Mouse (Mus musculus) MEL (cell line): ENCODE measurements around the gene Acer1. TPM values are rescaled to one million over a fixed set of nuclear protein-coding genes. Genes with fewer than 3 reads are reported as not detected.

ENCODE experiments used
- DNase-seq: peaks from one replicate; pipeline ENCODE4 v3.0.0; 2011; ENCODE audit warnings: low read depth, low spot score
- H3K27ac ChIP-seq: 2 replicates; pipeline ENCODE4 v1.5.1; 2012; ENCODE audit warnings: low read depth, mild to moderate bottlenecking, control low read depth, low read length, moderate library complexity; ENCODE audit not compliant: control insufficient read depth
- H3K27me3 ChIP-seq, 2 experiments: fragments of 150-350 bp in 1 of 2; sonication (generic) in 1 of 2; 2 replicates each; pipeline ENCODE4 v1.6.1; 2012; ENCODE audit warnings: low read length in 2 of 2, mild to moderate bottlenecking in 2 of 2, improper control_type of control experiment in 1 of 2, moderate library complexity in 1 of 2; ENCODE audit not compliant: insufficient read depth in 2 of 2, control insufficient read depth in 1 of 2
- H3K36me3 ChIP-seq, 2 experiments: 2 replicates each; pipeline ENCODE4 v1.6.1; 2012 to 2014; ENCODE audit warnings: low read length in 2 of 2, improper control_type of control experiment in 1 of 2, inconsistent platforms in 1 of 2, mild to moderate bottlenecking in 1 of 2; ENCODE audit not compliant: insufficient read depth in 2 of 2, control insufficient read depth in 1 of 2
- H3K4me1 ChIP-seq, 2 experiments: fragments of 150-350 bp in 1 of 2; sonication (generic) in 1 of 2; 2 replicates each; pipeline ENCODE4 v1.6.1; 2012; ENCODE audit warnings: low read length in 2 of 2, improper control_type of control experiment in 1 of 2, mild to moderate bottlenecking in 1 of 2; ENCODE audit not compliant: insufficient read depth in 2 of 2, control insufficient read depth in 1 of 2
- H3K4me3 ChIP-seq, 2 experiments: fragments of 150-350 bp in 1 of 2; sonication (generic) in 1 of 2; 2 replicates each; pipeline ENCODE4 v1.5.1; 2012; ENCODE audit warnings: low read depth in 2 of 2, low read length in 2 of 2, mild to moderate bottlenecking in 2 of 2, moderate library complexity in 2 of 2, control low read depth in 1 of 2, improper control_type of control experiment in 1 of 2; ENCODE audit not compliant: control insufficient read depth in 1 of 2, insufficient read depth in 1 of 2
- H3K79me2 ChIP-seq: 2 replicates; pipeline ENCODE4 v1.6.1; 2012; ENCODE audit warnings: mild to moderate bottlenecking, low read length, moderate library complexity; ENCODE audit not compliant: control insufficient read depth, poor library complexity, insufficient read depth
- H3K9ac ChIP-seq: 2 replicates; pipeline ENCODE4 v1.6.1; 2012; ENCODE audit warnings: low read depth, mild to moderate bottlenecking, control low read depth, low read length, moderate library complexity; ENCODE audit not compliant: control insufficient read depth, poor library complexity, severe bottlenecking
- H3K9me3 ChIP-seq: fragments of 150-350 bp; sonication (generic); replicated peaks from 2 replicates; pipeline ENCODE4 v1.6.1; 2012; ENCODE audit warnings: mild to moderate bottlenecking, low read length, improper control_type of control experiment, moderate library complexity; ENCODE audit not compliant: insufficient read depth
- BHLHE40 ChIP-seq: IDR thresholded peaks from 2 replicates; pipeline ENCODE4 v1.6.1; 2012; ENCODE audit warnings: low read depth, mild to moderate bottlenecking, inconsistent platforms, low read length, improper control_type of control experiment, borderline replicate concordance
- CHD1 ChIP-seq: IDR thresholded peaks from 2 replicates; pipeline ENCODE4 v1.6.1; 2012; ENCODE audit warnings: low read depth, mild to moderate bottlenecking, inconsistent platforms, low read length, improper control_type of control experiment
- E2F4 ChIP-seq: IDR thresholded peaks from 2 replicates; pipeline ENCODE4 v1.6.1; 2011; ENCODE audit warnings: low read depth, low read length, improper control_type of control experiment, borderline replicate concordance
- ELF1 ChIP-seq: IDR thresholded peaks from 2 replicates; pipeline ENCODE4 v1.6.1; 2014; ENCODE audit warnings: low read depth, mild to moderate bottlenecking, inconsistent platforms, low read length, improper control_type of control experiment, moderate library complexity
- ETS1 ChIP-seq: IDR thresholded peaks from 2 replicates; pipeline ENCODE4 v1.6.1; 2012; ENCODE audit warnings: low read depth, mild to moderate bottlenecking, inconsistent platforms, low read length, improper control_type of control experiment, moderate library complexity
- MAFK ChIP-seq: IDR thresholded peaks from 2 replicates; pipeline ENCODE4 v1.6.1; 2011; ENCODE audit warnings: low read depth, mild to moderate bottlenecking, low read length, improper control_type of control experiment, borderline replicate concordance
- MAZ ChIP-seq: IDR thresholded peaks from 2 replicates; pipeline ENCODE4 v1.6.1; 2012; ENCODE audit warnings: low read depth, mild to moderate bottlenecking, inconsistent platforms, low read length, improper control_type of control experiment
- NRF1 ChIP-seq: IDR thresholded peaks from 2 replicates; pipeline ENCODE4 v1.6.1; 2014; ENCODE audit warnings: low read depth, mild to moderate bottlenecking, inconsistent platforms, low read length, improper control_type of control experiment, moderate library complexity; ENCODE audit not compliant: poor library complexity, insufficient read depth, severe bottlenecking
- POLR2AphosphoS2 ChIP-seq: IDR thresholded peaks from 2 replicates; pipeline ENCODE4 v1.6.1; 2011; ENCODE audit warnings: low read length, improper control_type of control experiment
- POLR2AphosphoS5 ChIP-seq: IDR thresholded peaks from 2 replicates; pipeline ENCODE4 v1.6.1; 2012; ENCODE audit warnings: low read depth, borderline replicate concordance, mild to moderate bottlenecking, inconsistent platforms, low read length, moderate library complexity, mixed read lengths
- USF2 ChIP-seq, 2 experiments: IDR thresholded peaks; 2 replicates each; pipeline ENCODE4 v1.6.1; 2011 to 2012; ENCODE audit warnings: improper control_type of control experiment in 2 of 2, low read length in 2 of 2, borderline replicate concordance in 1 of 2, inconsistent platforms in 1 of 2, low read depth in 1 of 2, mild to moderate bottlenecking in 1 of 2; ENCODE audit not compliant: insufficient read depth in 1 of 2
- ZC3H11A ChIP-seq: IDR thresholded peaks from 2 replicates; pipeline ENCODE4 v1.6.1; 2012; ENCODE audit warnings: low read depth, mild to moderate bottlenecking, inconsistent platforms, low read length, improper control_type of control experiment
- polyA plus RNA-seq, 2 experiments: library from polyadenylated mRNA; stranded (reverse) in 1 of 2; unstranded in 1 of 2; fragments of >175 nt in 1 of 2; fragments of >200 nt in 1 of 2; gene quantifications; 2 replicates each; pipeline versions ENCODE4 v1.2.1 to v1.2.4; 2012; ENCODE audit warnings: low replicate concordance in 2 of 2, low read depth in 1 of 2; ENCODE audit not compliant: insufficient read length in 2 of 2, insufficient read depth in 1 of 2, missing spikeins in 1 of 2
- total RNA-seq: library from RNA; depleted of rRNA; stranded (reverse); fragments of 300-350 nt; gene quantifications from 2 replicates; pipeline ENCODE4 v1.2.3, GENCODE M21; 2012; rRNA removed

The Acer1 gene
- total and polyA plus RNA-seq, 3 experiments: 0.03 TPM; not detected in 2

DNA sequence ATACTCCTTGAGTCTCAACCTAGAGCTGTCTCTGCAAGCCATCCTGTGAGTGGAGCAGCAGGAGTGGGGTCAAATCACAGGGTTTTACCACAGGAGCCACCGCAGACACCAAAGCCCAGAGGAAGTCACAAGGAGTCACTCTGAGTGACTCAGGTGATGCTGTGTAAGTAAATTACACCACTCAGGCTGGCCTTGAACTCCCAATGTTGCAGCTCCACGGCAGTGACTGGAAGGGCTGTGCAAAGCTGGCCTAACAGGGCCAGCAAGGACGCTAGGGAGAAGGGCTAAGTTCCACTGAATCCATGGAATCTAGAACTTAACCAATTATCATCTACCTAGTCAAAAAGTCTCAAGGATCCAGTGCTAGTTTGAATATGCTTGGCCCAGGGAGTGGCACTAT is 75.8 kb downstream of the Acer1 start:
- Histone ChIP-seq H3K4me3 (no peak overlapping the region), H3K27ac (no peak overlapping the region), H3K9me3 (no peaks in the 10 kb centered on the region), H3K27me3 (no peaks in the 10 kb centered on the region), H3K79me2 (no peaks in the 10 kb centered on the region), H3K4me1 (no peaks in the 10 kb centered on the region), H3K9ac (no peak overlapping the region), H3K36me3 (peaks cover 0 to 2% of the 10 kb centered on the region in 2 experiments; a peak in 2 of 4 replicates)
- no peak for DNase-seq
- TF ChIP-seq NRF1 (no peak), CHD1 (no peak), ELF1 (no peak), BHLHE40 (no peak), USF2 (IDR thresholded peaks at IDR 0.05; ENCODE audit: borderline replicate concordance in 1 of 2, insufficient read depth in 1 of 2, low read depth in 1 of 2, low read length in 2 of 2) (no peak), ETS1 (no peak), POLR2AphosphoS5 (no peak), POLR2AphosphoS2 (no peak), E2F4 (no peak), MAFK (no peak), MAZ (no peak), ZC3H11A (no peak)

Other genes with a start within 250 kb of the Acer1 start
- 5.6 and 10.9 TPM in 2 replicates for gene Nrtn, start 224.6 kb downstream of the Acer1 start, total RNA-seq
- gene Nrtn, start 224.6 kb downstream of the Acer1 start, polyA plus RNA-seq: 10 to 100 TPM in 1 of 2 experiments, not detected in 1; 11.8 TPM
- 34.1 and 38.9 TPM in 2 replicates for gene Dus3l, start 217.4 kb downstream of the Acer1 start, total RNA-seq
- gene Dus3l, start 217.4 kb downstream of the Acer1 start, polyA plus RNA-seq: 10 to 100 TPM in 1 of 2 experiments, not detected in 1; 70.5 TPM
- 1.0 and 1.3 TPM in 2 replicates for gene Prr22, start 211.9 kb downstream of the Acer1 start, total RNA-seq
- gene Prr22, start 211.9 kb downstream of the Acer1 start, polyA plus RNA-seq: 1 to 10 TPM in 1 of 2 experiments, not detected in 1; 5.5 TPM
- gene Rfx2, start 151.1 kb downstream of the Acer1 start, total RNA-seq: 7.5 and 8.7 TPM in 2 replicates
- gene Rfx2, start 151.1 kb downstream of the Acer1 start, polyA plus RNA-seq: 10 to 100 TPM in 1 of 2 experiments, not detected in 1; 29.2 TPM
- not detected in 2 replicates for gene Acsbg2, start 107.7 kb downstream of the Acer1 start, total RNA-seq
- not detected for gene Acsbg2, start 107.7 kb downstream of the Acer1 start, polyA plus RNA-seq
- gene 1700061G19Rik, start 106.6 kb downstream of the Acer1 start, total RNA-seq: 0.26 and 0.27 TPM in 2 replicates
- gene 1700061G19Rik, start 106.6 kb downstream of the Acer1 start, polyA plus RNA-seq: under 1 TPM in 1 of 2 experiments, not detected in 1; 0.68 TPM
- gene Mllt1, start 46.7 kb downstream of the Acer1 start, total RNA-seq: 21.7 and 25.0 TPM in 2 replicates
- 10 to 100 TPM in 1 of 2 experiments, not detected in 1; 63.0 TPM for gene Mllt1, start 46.7 kb downstream of the Acer1 start, polyA plus RNA-seq
- gene Clpp, start 8.2 kb upstream of the Acer1 start, total RNA-seq: 177 TPM in 2 replicates
- 100 to 1,000 TPM in 1 of 2 experiments, not detected in 1; 178 TPM for gene Clpp, start 8.2 kb upstream of the Acer1 start, polyA plus RNA-seq
- 22.5 and 26.4 TPM in 2 replicates for gene Alkbh7, start 15.2 kb upstream of the Acer1 start, total RNA-seq
- 10 to 100 TPM in 1 of 2 experiments, not detected in 1; 18.9 TPM for gene Alkbh7, start 15.2 kb upstream of the Acer1 start, polyA plus RNA-seq
- gene Pspn, start 17.9 kb upstream of the Acer1 start, total RNA-seq: not detected in 2 replicates
- gene Pspn, start 17.9 kb upstream of the Acer1 start, polyA plus RNA-seq: 1 to 10 TPM in 1 of 2 experiments, not detected in 1; 1.0 TPM
- gene Gtf2f1, start 29.2 kb upstream of the Acer1 start, total RNA-seq: 116 and 145 TPM in 2 replicates
- gene Gtf2f1, start 29.2 kb upstream of the Acer1 start, polyA plus RNA-seq: 100 to 1,000 TPM in 1 of 2 experiments, not detected in 1; 171 TPM
- gene Gm17949, start 29.3 kb upstream of the Acer1 start, total RNA-seq: 0.08 TPM in 1 of 2 replicates, not detected in the other
- under 1 TPM in 1 of 2 experiments, not detected in 1; 0.13 TPM for gene Gm17949, start 29.3 kb upstream of the Acer1 start, polyA plus RNA-seq
- gene Khsrp, start 49.4 kb upstream of the Acer1 start, total RNA-seq: 89.3 and 104 TPM in 2 replicates
- gene Khsrp, start 49.4 kb upstream of the Acer1 start, polyA plus RNA-seq: 100 to 1,000 TPM; 125 to 157 TPM
- 0.08 and 0.13 TPM in 2 replicates for gene Slc25a41, start 59.5 kb upstream of the Acer1 start, total RNA-seq
- gene Slc25a41, start 59.5 kb upstream of the Acer1 start, polyA plus RNA-seq: under 1 TPM in 1 of 2 experiments, not detected in 1; 0.15 TPM
- gene Crb3, start 77.0 kb upstream of the Acer1 start, total RNA-seq: not detected in 2 replicates
- under 1 TPM in 1 of 2 experiments, not detected in 1; 0.19 TPM for gene Crb3, start 77.0 kb upstream of the Acer1 start, polyA plus RNA-seq
- 4.9 and 5.9 TPM in 2 replicates for gene Slc25a23, start 77.7 kb upstream of the Acer1 start, total RNA-seq
- 10 to 100 TPM in 1 of 2 experiments, not detected in 1; 60.8 TPM for gene Slc25a23, start 77.7 kb upstream of the Acer1 start, polyA plus RNA-seq
- 3.2 and 3.8 TPM in 2 replicates for gene Dennd1c, start 96.4 kb upstream of the Acer1 start, total RNA-seq
- 10 to 100 TPM in 1 of 2 experiments, not detected in 1; 20.7 TPM for gene Dennd1c, start 96.4 kb upstream of the Acer1 start, polyA plus RNA-seq
- gene Tubb4a, start 105.7 kb upstream of the Acer1 start, total RNA-seq: 0.35 and 0.62 TPM in 2 replicates
- gene Tubb4a, start 105.7 kb upstream of the Acer1 start, polyA plus RNA-seq: 1 to 10 TPM in 1 of 2 experiments, not detected in 1; 6.4 TPM
- gene Tnfsf9, start 123.2 kb upstream of the Acer1 start, total RNA-seq: 2.0 and 2.5 TPM in 2 replicates
- 1 to 10 TPM in 1 of 2 experiments, not detected in 1; 3.4 TPM for gene Tnfsf9, start 123.2 kb upstream of the Acer1 start, polyA plus RNA-seq
- not detected in 2 replicates for gene Cd70, start 167.7 kb upstream of the Acer1 start, total RNA-seq
- not detected for gene Cd70, start 167.7 kb upstream of the Acer1 start, polyA plus RNA-seq
- not detected in 2 replicates for gene Tnfsf14, start 212.1 kb upstream of the Acer1 start, total RNA-seq
- gene Tnfsf14, start 212.1 kb upstream of the Acer1 start, polyA plus RNA-seq: not detected
- 0.35 and 0.59 TPM in 2 replicates for gene C3, start 246.0 kb upstream of the Acer1 start, total RNA-seq
- 1 to 10 TPM in 1 of 2 experiments, not detected in 1; 3.2 TPM for gene C3, start 246.0 kb upstream of the Acer1 start, polyA plus RNA-seq